Mouse (Mus musculus): ENCODE data around the gene Gm11437.
A peak's percentile ranks its signal among the peaks of the same experiment; 100 is the strongest.

Gene Gm11437

GRCm38 (mm10) chr11:84141752-84142151 lies 25.5 kb downstream of the Gm11437 start:
- peak; percentile 16 for DNase-seq

GRCm38 (mm10) chr11:84136453-84136852 lies 30.8 kb downstream of the Gm11437 start:
- DNase-seq: no peak

- no peak for DNase-seq
These were observed 32.9 kb downstream of the Gm11437 start for GRCm38 (mm10) chr11:84134331-84134860.

- DNase-seq: no peak
These were observed 37.5 kb downstream of the Gm11437 start for GRCm38 (mm10) chr11:84129799-84130185.

GRCm38 (mm10) chr11:84128943-84129798 lies 38.1 kb downstream of the Gm11437 start, which contains the start of the genes Tada2a and Acaca:
TSS of gene Tada2a (minus strand) at chr11:84129600.
TSS of gene Acaca (plus strand) at chr11:84129672.
- peak; percentile 86 for DNase-seq

- DNase-seq: peak; percentile 12
These were observed 39.3 kb downstream of the Gm11437 start for GRCm38 (mm10) chr11:84127977-84128376.

- DNase-seq: no peak
These were observed 46.0 kb downstream of the Gm11437 start for GRCm38 (mm10) chr11:84121051-84121956.

GRCm38 (mm10) chr11:84117431-84117830 lies 49.8 kb downstream of the Gm11437 start:
- no peak for DNase-seq

- no peak for DNase-seq
These were observed 51.1 kb downstream of the Gm11437 start for GRCm38 (mm10) chr11:84116221-84116620.

- DNase-seq: peak; percentile 12
These were observed 51.6 kb downstream of the Gm11437 start for GRCm38 (mm10) chr11:84115646-84116045.

- DNase-seq: no peak
These were observed 53.7 kb downstream of the Gm11437 start for GRCm38 (mm10) chr11:84113623-84114022.

- no peak for DNase-seq
These were observed 60.1 kb downstream of the Gm11437 start for GRCm38 (mm10) chr11:84107137-84107536.

- DNase-seq: no peak
These were observed 63.2 kb downstream of the Gm11437 start for GRCm38 (mm10) chr11:84104036-84104435.

- DNase-seq: no peak
These were observed 66.1 kb downstream of the Gm11437 start for GRCm38 (mm10) chr11:84101182-84101581.
